Mouse (Mus musculus) liver, postnatal 0 days (tissue): ENCODE results near the gene Arhgap23.

Experiments used
- CTCF ChIP-seq: sonication (generic); IDR thresholded peaks from 2 replicates; pipeline ENCODE4 v1.5.1; 2016; ENCODE audit warnings: antibody characterized with exemption, low read depth
- EP300 ChIP-seq: IDR thresholded peaks from 2 replicates; pipeline ENCODE4 v1.6.1; 2016; ENCODE audit warnings: antibody characterized with exemption, low read depth, mild to moderate bottlenecking

DNA sequence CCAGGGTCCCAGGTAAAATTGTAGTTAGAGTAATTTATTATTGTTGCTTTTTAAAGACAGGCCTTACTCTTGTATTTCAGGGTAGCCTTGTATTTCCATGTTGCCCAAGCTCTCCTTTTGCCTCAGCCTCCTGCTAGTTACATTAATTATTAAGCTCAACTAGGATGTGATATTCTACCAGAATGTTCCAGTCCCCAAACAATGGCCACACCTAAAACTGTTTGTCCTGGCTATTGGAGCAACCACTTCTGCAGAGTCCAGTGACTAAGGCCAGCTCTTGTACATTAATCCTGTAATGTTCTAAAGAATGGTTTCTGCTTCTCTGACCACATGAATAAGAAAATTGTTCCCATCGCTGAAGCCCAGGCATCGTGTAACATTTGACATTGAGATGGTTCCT is 32.3 kb upstream of the Arhgap23 start:
- TF ChIP-seq CTCF (no peak), EP300 (no peak)
